Mouse (Mus musculus) E14TG2a.4 (cell line): Measurements from ENCODE around the gene Slc10a4.

Experiments used
- CTCF ChIP-seq: conservative IDR thresholded peaks from 2 replicates; pipeline ENCODE4 v1.5.1; 2014; ENCODE audit warnings: low read length
- NANOG ChIP-seq: IDR thresholded peaks from 2 replicates; pipeline ENCODE4 v1.6.1; 2014; ENCODE audit warnings: borderline replicate concordance, low read length, mixed read lengths

GRCm38 (mm10) chr5:72984091-72984490, 22.6 kb upstream of the Slc10a4 start:
- TF ChIP-seq CTCF: peak; percentile 81
- TF ChIP-seq NANOG: no peak
